Mouse (Mus musculus) hindbrain, embryonic 14.5 days (tissue): Measurements from ENCODE around the gene B830017H08Rik. TPM values are rescaled to one million over a fixed set of nuclear protein-coding genes. Genes with fewer than 3 reads are reported as not detected.
A peak's percentile ranks its signal among the peaks of the same experiment; 100 is the strongest.

ENCODE experiments used
- ATAC-seq: fragments of 200-750 bp; cut with Nextera tagmentation; 2 replicates; pipeline ENCODE4 v1.8.0; 2017; ENCODE audit warnings: moderate number of reproducible peaks, mild to moderate bottlenecking, moderate TSS enrichment, moderate library complexity; ENCODE audit not compliant: low FRiP score
- DNase-seq: peaks from one replicate; pipeline ENCODE4 v3.0.0-alpha.2; 2015; ENCODE audit warnings: low spot score
- H3K27ac ChIP-seq: fragments of 300-500 bp; sonication (generic); 2 replicates; pipeline ENCODE4 v1.5.1; 2014; ENCODE audit warnings: mild to moderate bottlenecking, moderate library complexity
- H3K27me3 ChIP-seq: fragments of 300-500 bp; sonication (generic); 2 replicates; pipeline ENCODE4 v1.6.1; 2014; ENCODE audit warnings: mild to moderate bottlenecking, low read length, mixed read lengths; ENCODE audit not compliant: control insufficient read depth, insufficient read depth
- H3K36me3 ChIP-seq: fragments of 300-500 bp; sonication (generic); replicated peaks from 2 replicates; pipeline ENCODE4 v1.6.1; 2014; ENCODE audit not compliant: control insufficient read depth, insufficient read depth
- H3K4me1 ChIP-seq: fragments of 300-500 bp; sonication (generic); replicated peaks from 2 replicates; pipeline ENCODE4 v1.6.1; 2014; ENCODE audit warnings: antibody characterized with exemption, low read length, mixed read lengths; ENCODE audit not compliant: control insufficient read depth, insufficient read depth
- H3K4me2 ChIP-seq: fragments of 300-500 bp; sonication (generic); replicated peaks from 2 replicates; pipeline ENCODE4 v1.6.1; 2014; ENCODE audit warnings: mild to moderate bottlenecking, moderate library complexity
- H3K4me3 ChIP-seq: fragments of 300-500 bp; sonication (generic); replicated peaks from 2 replicates; pipeline ENCODE4 v1.5.1; 2014; ENCODE audit warnings: mild to moderate bottlenecking, low read length
- H3K9ac ChIP-seq: fragments of 300-500 bp; sonication (generic); 2 replicates; pipeline ENCODE4 v1.6.1; 2014
- H3K9me3 ChIP-seq: fragments of 300-500 bp; sonication (generic); 2 replicates; pipeline ENCODE4 v1.6.1; 2016; ENCODE audit warnings: low read length; ENCODE audit not compliant: control insufficient read depth
- WGBS: fragments of 180-500 bp; shearing (Covaris S2); extraction: QIAGEN DNeasy Blood & Tissue Kit; methylation state at CpG from one replicate; pipeline ENCODE4 v1.1.7; 2014; 5-methylcytosine and 5-hydroxymethylcytosine counted together
- polyA plus RNA-seq: library from polyadenylated mRNA; unstranded; fragments of >200 nt; fragmentation: Nextera tagmentation; extraction: Ambion mirVana; gene quantifications from 2 replicates; pipeline ENCODE4 v1.2.1, GENCODE M21; 2014

The B830017H08Rik gene
- polyA plus RNA-seq, 1 experiment from 2014 or later, result 6.1 TPM

DNA sequence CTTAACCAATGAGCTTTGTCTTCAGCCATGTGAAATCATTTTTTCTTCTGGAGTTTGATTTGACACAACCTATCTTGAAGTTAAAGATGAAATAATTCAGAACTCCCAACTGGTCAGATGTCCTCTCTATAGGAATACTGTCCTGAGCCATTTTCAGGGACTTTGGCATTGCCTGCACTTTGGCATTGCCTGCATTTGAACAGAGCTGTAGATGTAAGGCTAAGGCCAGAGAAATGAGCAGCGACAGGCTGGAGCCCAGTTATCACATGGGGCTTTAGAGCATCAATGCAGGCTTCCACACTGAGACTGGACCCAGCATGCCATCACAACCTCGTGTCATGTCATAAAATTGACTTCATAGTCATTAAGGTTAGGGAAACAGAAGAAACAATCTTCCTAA is 20.3 kb downstream of the B830017H08Rik start:
- H3K36me3 ChIP-seq, result peaks cover 93% of the 10 kb centered on the region

GRCm38 (mm10) chr16:17857157-17857556 is 24.2 kb downstream of the B830017H08Rik start:
- no peak for DNase-seq
- ATAC-seq, result no peak
- H3K9ac ChIP-seq, result no peak overlapping the region
- H3K27ac ChIP-seq, result no peak overlapping the region
- no peak overlapping the region for H3K4me3 ChIP-seq
- no peaks in the 10 kb centered on the region for H3K4me1 ChIP-seq
- no peaks in the 10 kb centered on the region for H3K9me3 ChIP-seq
- no peaks in the 10 kb centered on the region for H3K27me3 ChIP-seq
- 92% methylated on average over 7 of the region's 7 CpGs for WGBS
- H3K4me2 ChIP-seq, result no peak overlapping the region
- peaks cover 86% of the 10 kb centered on the region for H3K36me3 ChIP-seq

More for the DNA sequence above, 20.3 kb downstream of the B830017H08Rik start:
- Histone ChIP-seq H3K4me3 (no peak overlapping the region), H3K9me3 (no peaks in the 10 kb centered on the region), H3K27me3 (no peaks in the 10 kb centered on the region), H3K4me2 (no peak overlapping the region), H3K4me1 (no peaks in the 10 kb centered on the region), H3K9ac (no peak overlapping the region), H3K27ac (no peak overlapping the region)
- ATAC-seq, result no peak
- 87% methylated on average over 2 of the region's 2 CpGs for WGBS
- DNase-seq, result no peak

DNA sequence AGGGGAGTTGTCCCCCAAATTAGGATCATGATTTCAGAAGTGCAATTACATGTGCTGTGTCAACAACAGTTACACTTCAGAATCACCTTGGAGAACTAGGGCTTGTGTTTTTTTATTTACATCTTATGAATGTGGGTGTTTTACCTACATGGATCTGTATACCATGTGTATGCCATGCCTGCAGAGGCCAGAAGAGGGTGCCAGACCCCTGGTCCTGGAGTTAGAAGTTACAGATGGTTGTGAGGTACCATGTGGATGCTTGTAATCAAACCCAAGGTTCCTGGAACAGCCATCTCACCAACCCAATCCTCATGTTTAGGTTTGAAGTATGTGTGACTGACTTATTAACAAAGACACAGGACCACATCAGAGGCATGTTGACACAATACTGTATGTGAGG is 25.7 kb downstream of the B830017H08Rik start:
- no peak overlapping the region for H3K4me3 ChIP-seq
- DNase-seq (peak; percentile 46), ATAC-seq (0 out of 2 replicates have a peak, but pooled peaks have one; percentile 43)
- no peak overlapping the region for H3K4me2 ChIP-seq
- H3K27ac ChIP-seq, result no peak overlapping the region
- H3K4me1 ChIP-seq, result no peaks in the 10 kb centered on the region
- no peaks in the 10 kb centered on the region for H3K27me3 ChIP-seq
- peaks cover 73% of the 10 kb centered on the region for H3K36me3 ChIP-seq
- no peak overlapping the region for H3K9ac ChIP-seq
- H3K9me3 ChIP-seq, result no peaks in the 10 kb centered on the region

DNA sequence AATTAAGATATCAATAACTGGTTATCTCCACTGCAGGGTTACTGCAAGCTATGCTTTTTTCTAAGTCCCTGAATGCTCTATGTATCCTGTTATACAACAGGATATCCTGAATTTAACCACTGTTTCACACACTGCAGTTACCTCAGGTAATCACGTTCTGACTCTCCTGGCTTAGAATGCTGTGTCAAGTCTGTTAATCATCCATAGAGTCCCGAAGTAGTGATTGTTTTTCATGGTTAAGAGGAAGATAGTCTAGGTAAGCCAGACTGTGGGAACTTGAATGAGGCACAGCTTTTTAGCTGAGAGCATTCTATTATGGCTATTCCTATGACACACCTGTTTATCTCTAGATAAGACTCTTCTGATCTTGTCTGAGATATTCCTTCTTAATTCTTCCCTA is 32.4 kb downstream of the B830017H08Rik start:
- peaks cover 32% of the 10 kb centered on the region for H3K36me3 ChIP-seq
- no peak overlapping the region for H3K27ac ChIP-seq
- ATAC-seq, result no peak
- DNase-seq, result no peak
- no peak overlapping the region for H3K4me2 ChIP-seq
- H3K4me1 ChIP-seq, result no peaks in the 10 kb centered on the region
- no peaks in the 10 kb centered on the region for H3K9me3 ChIP-seq
- WGBS, result 92% methylated on average over 2 of the region's 2 CpGs
- H3K9ac ChIP-seq, result no peak overlapping the region
- no peaks in the 10 kb centered on the region for H3K27me3 ChIP-seq
- H3K4me3 ChIP-seq, result no peak overlapping the region

DNA sequence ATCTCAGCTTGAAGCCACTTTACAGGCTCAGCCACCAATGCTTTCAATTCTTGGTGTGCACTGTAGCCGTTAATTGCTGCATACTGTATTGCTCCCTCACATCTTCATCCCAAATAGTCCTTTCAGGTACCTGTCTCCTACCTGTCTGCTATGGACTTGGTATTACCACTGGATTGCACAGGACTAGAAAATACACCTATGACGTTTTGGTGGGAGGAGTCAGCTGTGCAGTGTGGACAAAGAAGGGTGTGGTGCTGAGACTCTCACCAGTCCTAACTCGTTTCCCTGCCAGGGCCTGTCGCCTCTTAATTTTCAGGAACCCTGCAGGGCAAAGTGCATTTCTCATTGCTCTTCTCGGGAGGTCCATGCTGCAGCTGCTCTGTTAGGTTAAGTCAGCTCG is 32.8 kb downstream of the B830017H08Rik start:
- WGBS, result 73% methylated on average over 6 of the region's 6 CpGs
- no peak for ATAC-seq

GRCm38 (mm10) chr16:17871248-17871647 is 38.3 kb downstream of the B830017H08Rik start:
- DNase-seq, result no peak
- Histone ChIP-seq H3K4me1 (no peaks in the 10 kb centered on the region), H3K9ac (no peak overlapping the region), H3K27ac (no peak overlapping the region), H3K4me3 (no peak overlapping the region), H3K27me3 (no peaks in the 10 kb centered on the region), H3K4me2 (no peak overlapping the region), H3K9me3 (no peaks in the 10 kb centered on the region), H3K36me3 (peaks cover 38% of the 10 kb centered on the region)
- ATAC-seq, result no peak
- 94% methylated on average over 5 of the region's 5 CpGs for WGBS

More for the DNA sequence above, 32.8 kb downstream of the B830017H08Rik start:
- no peaks in the 10 kb centered on the region for H3K4me1 ChIP-seq
- no peak overlapping the region for H3K27ac ChIP-seq
- H3K4me2 ChIP-seq, result no peak overlapping the region
- no peaks in the 10 kb centered on the region for H3K9me3 ChIP-seq
- no peak overlapping the region for H3K4me3 ChIP-seq
- peaks cover 32% of the 10 kb centered on the region for H3K36me3 ChIP-seq
- H3K27me3 ChIP-seq, result no peaks in the 10 kb centered on the region
- no peak overlapping the region for H3K9ac ChIP-seq
- DNase-seq, result no peak

GRCm38 (mm10) chr16:17872995-17873394 is 40.1 kb downstream of the B830017H08Rik start:
- no peak for ATAC-seq
- DNase-seq, result no peak
- H3K36me3 ChIP-seq, result peaks cover 38% of the 10 kb centered on the region
- H3K9me3 ChIP-seq, result no peaks in the 10 kb centered on the region
- H3K27ac ChIP-seq, result no peak overlapping the region
- H3K9ac ChIP-seq, result no peak overlapping the region
- H3K4me3 ChIP-seq, result no peak overlapping the region
- 77% methylated on average over 4 of the region's 4 CpGs for WGBS
- H3K27me3 ChIP-seq, result no peaks in the 10 kb centered on the region
- H3K4me2 ChIP-seq, result no peak overlapping the region
- no peaks in the 10 kb centered on the region for H3K4me1 ChIP-seq

DNA sequence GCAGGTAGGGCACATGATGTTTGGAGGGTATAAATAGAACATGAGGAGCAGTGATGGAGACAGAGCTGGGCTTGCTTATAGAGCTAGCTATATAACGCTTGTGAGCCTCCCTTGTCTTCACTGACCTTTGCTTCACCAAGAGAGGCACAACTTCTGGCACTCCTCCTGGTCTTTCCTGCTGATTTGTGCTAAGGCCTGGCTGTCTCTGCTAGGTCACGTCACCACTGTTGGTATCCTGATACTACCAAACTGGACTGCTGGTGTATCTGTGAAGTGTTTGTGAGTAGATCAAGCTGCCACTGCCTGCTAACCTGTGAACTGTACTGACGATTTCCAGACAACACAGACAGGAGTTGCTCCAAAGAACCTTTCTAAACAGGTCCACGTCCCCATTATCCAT is 42.3 kb downstream of the B830017H08Rik start:
- no peaks in the 10 kb centered on the region for H3K27me3 ChIP-seq
- ATAC-seq (no peak), DNase-seq (no peak)
- H3K36me3 ChIP-seq, result peaks cover 25% of the 10 kb centered on the region
- H3K9ac ChIP-seq, result no peak overlapping the region
- 82% methylated on average over 4 of the region's 4 CpGs for WGBS
- H3K9me3 ChIP-seq, result no peaks in the 10 kb centered on the region
- no peak overlapping the region for H3K27ac ChIP-seq
- no peaks in the 10 kb centered on the region for H3K4me1 ChIP-seq
- H3K4me2 ChIP-seq, result no peak overlapping the region
- no peak overlapping the region for H3K4me3 ChIP-seq

DNA sequence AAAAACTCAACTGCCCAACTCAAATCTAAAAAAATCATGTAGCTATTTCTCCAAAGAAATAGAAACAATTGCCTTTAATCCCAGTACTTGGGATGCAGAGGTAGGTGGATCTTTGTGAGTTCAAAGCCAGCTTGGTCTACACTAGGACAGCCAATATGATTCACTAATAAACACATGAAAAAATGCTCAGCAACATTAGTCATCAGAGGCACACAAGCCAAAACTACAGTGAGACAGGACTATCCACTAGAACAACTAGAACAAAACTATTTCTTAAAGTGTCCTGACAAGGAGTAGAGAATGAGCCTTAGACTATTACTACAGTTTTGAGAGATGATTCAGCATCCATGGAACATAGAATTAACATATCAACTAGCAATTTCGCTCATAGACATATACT is 43.2 kb downstream of the B830017H08Rik start:
- WGBS, result 93% methylated on average over 1 of the region's 1 CpGs
- H3K4me2 ChIP-seq, result no peak overlapping the region
- no peak for ATAC-seq
- no peak overlapping the region for H3K4me3 ChIP-seq
- no peaks in the 10 kb centered on the region for H3K9me3 ChIP-seq
- no peaks in the 10 kb centered on the region for H3K27me3 ChIP-seq
- no peaks in the 10 kb centered on the region for H3K4me1 ChIP-seq
- H3K27ac ChIP-seq, result no peak overlapping the region
- H3K9ac ChIP-seq, result no peak overlapping the region
- H3K36me3 ChIP-seq, result peaks cover 16% of the 10 kb centered on the region
- DNase-seq, result no peak

DNA sequence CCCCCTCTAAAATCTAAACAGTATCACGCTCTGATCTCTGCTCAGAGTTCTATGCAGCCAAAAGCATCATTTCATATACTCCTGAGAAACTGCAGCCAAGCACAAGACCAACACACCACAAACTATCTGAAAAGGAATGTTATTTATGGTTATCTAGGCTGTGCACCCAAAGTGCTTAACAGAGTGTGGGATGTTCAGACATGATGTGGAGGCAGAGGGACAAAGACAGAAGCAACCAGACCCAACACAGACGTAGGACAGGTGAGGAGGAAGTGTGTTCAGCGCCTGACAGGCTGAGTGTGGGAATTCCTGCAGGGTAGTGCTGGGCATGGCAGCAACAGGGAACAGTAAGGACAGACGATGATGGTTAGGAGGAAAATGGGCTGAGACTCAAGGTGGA is 46.6 kb downstream of the B830017H08Rik start:
- WGBS, result 95% methylated on average over 4 of the region's 4 CpGs
- H3K27me3 ChIP-seq, result no peaks in the 10 kb centered on the region
- H3K9ac ChIP-seq, result no peak overlapping the region
- ATAC-seq (no peak), DNase-seq (no peak)
- H3K4me1 ChIP-seq, result no peaks in the 10 kb centered on the region
- no peak overlapping the region for H3K4me3 ChIP-seq
- H3K9me3 ChIP-seq, result no peaks in the 10 kb centered on the region
- no peak overlapping the region for H3K4me2 ChIP-seq
- H3K36me3 ChIP-seq, result 0 out of 2 replicates have a peak, but pooled peaks cover 6% of the 10 kb centered on the region
- H3K27ac ChIP-seq, result no peak overlapping the region
